Mouse (Mus musculus) layer of hippocampus, adult 11-12 months (tissue): Measurements from ENCODE around the gene Slc27a4.
A peak's percentile ranks its signal among the peaks of the same experiment; 100 is the strongest.

Experiments
- DNase-seq: peaks from one replicate; pipeline ENCODE4 v3.0.0; 2022; ENCODE audit warnings: low spot score

Gene Slc27a4

DNA sequence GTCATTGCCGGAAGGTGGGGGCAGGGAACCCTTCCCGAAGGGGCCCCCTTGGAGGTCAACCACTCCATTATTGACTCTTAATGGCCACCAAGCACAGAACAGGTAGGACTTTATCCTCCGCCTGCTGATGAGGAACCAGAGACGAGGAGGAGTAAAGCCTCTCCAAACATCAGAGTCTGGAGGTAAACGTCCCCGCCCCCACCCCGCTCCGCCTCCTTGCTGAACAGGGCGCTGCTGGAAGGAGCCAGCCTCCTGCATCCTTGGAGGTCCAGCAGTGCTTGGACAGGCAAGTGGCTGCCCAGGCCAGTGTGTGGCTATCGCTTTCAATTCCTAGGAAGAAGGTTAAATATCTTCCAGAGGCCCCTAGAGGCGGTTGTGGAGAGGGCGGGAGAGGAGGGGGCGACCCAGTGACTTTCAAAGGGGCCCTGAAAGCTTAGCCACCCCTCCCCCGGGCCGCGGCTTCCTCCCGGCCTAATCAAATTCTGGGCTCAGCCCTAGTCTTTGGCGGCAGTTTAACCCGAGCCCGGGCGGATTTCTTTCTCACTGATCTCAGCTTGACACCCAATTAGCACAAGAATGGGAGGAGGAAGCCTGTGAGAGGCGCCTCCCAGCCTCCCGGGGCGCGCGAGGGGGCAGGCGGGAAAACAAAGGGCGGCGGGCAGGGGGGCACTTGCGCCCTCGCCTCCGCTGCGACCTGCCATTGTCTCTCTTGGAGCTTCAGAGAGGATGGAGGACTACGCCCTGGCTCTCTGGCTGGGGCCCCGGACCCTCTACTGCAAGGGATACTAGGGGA lies 17.8 kb downstream of the Slc27a4 start, which contains the start of gene Urm1:
Gene Urm1 (plus strand): TSS at position 51 of the 793 bp plus-strand sequence.
- peak; percentile 69 for DNase-seq

DNA sequence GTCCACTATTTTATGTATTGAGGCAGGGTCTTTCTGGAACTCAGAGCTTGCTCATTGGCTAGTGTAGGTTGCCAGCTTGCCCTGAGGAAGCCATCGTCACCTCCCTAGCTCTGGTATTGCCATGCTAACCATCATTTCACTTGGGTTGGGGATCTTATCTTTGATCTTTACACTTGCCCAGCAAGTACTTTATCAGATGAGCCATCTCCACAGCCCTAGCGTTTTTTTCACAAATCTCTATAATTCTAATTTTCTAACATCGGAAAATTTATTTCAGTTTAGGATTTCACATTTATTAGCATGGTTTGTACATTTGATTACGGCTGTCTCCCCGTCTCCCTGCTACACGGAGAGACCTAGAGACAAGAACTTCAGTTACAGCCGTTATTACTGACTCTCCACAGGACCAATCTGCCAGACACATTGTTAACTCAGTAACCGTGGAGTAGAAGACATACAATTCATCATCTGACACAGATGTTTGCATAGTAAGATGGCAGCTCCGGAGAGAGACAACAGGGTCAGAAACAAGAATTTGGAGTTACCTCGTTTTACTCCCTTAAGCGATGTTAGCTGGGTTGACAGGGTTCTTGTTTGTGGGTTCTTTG lies 24.0 kb downstream of the Slc27a4 start:
- no peak for DNase-seq

DNA sequence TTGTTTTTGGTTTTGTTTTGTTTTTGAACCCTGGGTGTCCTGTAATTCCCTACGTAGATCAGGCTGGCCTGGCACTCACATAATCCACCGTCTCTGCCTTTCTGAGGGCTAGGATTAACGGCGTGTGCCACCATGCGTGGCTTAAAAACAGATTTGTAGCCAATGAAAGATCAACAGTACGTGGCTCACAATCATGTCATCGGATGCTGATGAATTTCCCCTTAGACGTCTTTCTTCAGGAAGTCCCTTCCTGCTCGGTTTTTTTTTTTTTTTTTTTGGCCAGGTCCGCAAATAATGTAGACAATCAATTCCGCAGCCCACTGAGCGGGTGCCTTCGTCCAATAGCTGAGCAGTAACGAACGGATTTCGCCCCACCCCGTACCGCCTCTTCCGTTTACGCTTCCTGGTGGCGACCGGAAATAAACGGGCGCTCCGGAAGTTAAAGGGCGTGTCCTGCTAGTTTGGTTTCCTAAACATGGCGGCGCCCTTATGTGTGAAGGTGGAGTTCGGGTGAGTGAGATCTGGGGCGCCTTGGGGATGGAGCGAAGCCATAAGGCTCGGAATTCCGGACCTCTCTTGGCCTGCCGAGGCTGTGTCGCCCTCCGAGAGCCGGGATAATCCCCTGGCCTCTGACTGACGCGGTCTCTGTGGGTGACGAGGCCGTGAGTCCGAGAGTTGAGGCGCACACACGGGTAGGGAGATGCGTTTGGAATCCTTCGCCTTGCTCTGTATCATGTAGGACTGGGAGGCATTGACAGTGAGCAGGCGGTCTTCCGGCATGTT lies 24.7 kb downstream of the Slc27a4 start:
- peak; percentile 96 for DNase-seq

DNA sequence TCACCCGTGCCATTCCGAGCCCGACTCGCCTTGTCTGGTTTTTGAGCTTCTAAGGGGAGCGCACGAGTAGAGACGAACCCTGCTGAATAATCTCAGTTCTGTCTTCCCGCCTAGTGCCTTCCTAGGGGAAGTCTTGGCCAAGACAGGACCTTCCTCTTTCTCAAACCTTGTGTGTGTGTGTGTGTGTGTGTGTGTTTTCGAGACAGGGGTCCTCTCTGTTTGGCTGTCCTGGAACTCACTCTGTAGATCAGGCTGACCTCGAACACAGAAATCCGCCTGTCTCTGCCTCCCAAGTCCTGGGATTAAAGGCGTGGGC lies 25.2 kb downstream of the Slc27a4 start:
- DNase-seq = no peak

DNA sequence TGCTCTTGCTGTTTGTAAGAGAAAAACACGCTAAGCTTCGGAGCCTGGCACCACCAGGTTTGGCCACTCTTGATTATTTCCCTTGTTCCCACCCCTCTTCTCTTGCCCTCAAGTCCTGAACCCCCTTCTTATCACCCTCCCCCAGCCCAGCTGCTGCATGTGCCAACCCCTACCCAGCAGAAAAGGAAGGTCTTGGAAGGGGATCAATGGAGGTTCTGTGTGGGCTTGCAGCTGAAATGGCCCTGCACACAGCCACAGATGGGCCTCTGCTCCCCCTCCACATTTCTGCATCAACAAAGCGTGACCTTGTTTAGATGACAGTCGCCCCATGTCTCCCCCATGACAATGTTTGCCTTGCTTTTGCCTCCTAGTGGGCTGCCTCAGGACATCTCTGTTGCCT lies 28.7 kb downstream of the Slc27a4 start:
- DNase-seq = peak; percentile 74

DNA sequence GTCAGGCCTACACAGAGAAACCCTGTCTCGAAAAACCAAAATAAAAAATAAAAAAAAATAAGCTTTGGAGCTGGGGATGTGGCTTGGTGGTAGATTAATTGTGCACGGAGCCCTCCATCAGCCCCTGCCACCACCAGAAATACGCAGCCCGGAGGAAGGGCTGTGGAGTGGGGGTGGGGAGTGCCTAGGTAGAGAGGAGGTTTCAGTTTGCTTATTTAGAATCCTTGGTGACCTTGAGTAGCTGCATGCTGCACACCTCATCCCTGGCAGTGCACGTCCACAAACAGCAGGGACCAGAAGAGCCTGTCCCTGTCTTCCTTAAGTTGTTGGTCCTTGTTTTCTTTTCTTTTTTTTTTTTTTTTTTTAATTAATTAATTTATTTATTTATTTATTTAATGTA lies 31.4 kb downstream of the Slc27a4 start:
- DNase-seq = no peak

DNA sequence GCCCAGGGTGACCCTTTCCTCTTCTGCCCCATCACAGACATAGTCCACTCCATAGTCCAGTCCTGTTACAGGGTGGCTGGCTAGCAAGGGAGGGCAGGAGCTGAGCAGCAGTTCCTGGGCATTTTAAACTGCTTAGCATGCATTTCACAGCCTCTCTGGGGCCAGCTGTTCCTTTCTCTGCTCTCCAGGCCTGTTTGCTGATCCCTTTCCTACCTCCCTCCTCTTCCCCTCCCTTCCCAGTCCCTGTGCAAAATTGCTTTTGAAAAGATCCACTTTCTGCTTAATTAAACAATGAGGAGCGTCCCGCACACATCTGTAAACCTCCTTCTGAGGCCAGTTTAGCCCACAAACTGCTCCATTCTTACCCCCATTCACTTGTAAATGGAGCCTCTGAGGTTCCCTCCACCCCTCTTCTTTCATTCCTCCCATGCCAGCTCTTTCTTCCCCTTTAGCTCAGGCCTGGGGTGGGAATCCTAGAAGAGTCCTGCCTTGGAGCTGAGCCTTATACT lies 33.0 kb downstream of the Slc27a4 start:
- DNase-seq = no peak

DNA sequence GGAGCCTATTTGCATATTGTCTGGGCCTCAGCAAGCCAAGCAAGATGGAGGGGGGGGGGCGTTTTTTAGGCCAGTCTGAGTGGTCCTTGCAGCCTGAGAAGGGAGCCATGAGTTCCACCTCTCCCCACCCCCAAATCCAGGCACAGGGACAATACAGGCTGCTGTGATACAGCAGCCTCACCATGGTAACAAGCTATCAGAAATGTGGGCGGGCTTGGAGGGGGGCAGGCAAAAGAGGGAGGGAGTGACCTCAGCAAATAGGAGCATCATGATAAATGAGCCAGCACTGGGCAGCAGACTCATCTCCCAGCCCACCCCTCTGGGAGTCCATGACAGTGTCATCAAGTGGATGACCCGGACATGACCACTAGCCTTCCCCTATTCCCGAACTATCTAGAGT lies 37.0 kb downstream of the Slc27a4 start:
- no peak for DNase-seq

DNA sequence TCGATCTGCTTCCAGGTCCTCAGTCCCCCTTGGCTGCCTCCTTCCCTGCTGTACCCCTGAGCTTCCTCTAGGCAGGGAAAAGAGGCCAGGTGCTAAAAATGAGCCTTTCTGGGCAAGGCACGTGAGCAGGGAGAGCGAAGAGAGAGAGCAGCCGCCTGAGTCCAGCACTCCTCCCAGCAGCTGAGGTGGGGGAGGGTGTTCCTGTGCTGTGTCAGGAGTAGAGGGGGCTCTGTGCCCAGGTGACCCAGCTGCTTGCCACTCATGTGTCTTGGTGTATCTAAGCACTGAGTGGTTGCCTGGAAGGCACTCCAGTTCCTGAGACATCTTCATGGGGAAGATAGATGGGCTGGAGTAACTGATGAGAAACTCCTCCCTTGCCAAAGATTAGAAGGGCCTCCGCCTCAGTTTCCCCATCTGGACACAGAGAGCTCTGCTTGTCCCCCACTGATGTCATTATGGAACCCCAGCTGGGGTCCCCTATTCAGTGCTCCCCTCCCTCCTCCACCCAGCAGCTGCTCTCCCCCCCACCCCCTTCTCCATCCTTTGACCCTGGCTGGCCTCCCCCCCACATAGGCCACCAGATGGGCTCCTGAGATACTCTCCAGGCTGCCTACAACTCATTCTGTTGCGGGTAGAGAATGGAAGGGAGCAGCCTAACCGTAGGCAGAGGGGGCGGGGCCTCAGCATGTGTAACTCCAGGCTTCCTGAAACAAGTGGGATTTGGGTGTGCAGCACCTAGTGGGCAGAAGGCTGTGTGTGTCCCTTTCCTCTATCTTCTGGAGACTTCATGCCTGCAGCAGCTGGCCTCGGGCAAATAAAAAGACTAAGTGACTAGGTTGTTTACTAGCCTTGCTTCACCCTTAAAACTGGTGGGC lies 41.0 kb downstream of the Slc27a4 start:
- DNase-seq = no peak

DNA sequence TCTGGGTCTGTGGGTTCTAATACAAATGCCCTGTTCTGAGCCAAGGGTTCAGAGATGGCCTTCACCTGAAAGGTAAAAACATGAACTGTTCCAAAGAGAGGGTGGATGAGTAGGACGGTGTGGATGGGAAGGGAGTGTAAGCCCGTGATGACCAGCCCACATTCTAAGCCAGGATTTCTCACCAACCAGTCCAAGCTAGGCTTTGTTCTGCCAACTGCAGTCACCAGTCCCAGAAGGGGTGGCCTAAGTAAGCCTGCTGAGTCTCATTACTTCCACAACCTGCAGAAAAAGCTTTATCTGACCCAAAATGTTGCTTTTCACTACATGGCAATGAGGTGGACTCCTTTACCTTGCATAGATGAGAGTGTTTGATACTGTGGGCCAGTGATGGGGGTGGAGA lies 41.7 kb downstream of the Slc27a4 start:
- no peak for DNase-seq

DNA sequence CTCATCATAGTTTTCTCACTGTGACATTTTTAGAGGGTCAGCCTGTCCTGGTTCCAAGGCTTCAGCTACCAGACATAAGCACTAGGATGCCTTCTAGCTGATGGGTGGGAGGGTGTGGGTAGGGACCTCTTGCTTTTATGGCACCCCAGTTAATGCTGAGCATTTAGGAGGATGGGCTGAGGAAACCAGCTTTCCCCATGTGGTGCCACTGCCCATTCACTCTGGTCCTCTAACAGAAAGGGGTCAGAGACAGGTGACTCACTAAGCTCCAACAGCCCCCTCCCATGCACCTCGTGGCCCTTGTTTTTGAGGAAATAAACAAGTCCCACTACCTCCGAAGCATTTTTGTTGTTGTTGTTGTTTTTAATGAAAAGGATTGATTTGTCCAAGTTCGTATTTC lies 42.2 kb downstream of the Slc27a4 start:
- no peak for DNase-seq

DNA sequence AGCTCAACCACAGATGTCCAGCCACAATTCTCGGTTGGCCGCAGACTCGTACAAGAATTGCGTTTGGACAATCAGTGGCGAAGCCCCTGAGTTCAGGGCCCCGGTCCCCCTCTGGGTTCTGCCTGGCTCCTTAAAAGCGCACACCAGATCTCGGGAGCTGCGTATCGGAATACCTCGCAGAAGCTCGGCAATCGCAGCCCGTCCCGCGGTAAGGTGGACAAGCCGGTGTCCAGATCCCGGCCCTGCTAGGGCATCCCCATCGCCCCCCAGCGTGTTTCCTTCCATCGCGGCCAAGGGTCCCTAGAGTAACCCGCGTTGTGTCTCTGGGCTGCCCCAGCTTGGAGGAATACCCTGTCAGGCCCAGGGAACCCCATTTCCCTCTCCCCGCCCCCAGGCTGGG lies 43.2 kb downstream of the Slc27a4 start:
- no peak for DNase-seq

DNA sequence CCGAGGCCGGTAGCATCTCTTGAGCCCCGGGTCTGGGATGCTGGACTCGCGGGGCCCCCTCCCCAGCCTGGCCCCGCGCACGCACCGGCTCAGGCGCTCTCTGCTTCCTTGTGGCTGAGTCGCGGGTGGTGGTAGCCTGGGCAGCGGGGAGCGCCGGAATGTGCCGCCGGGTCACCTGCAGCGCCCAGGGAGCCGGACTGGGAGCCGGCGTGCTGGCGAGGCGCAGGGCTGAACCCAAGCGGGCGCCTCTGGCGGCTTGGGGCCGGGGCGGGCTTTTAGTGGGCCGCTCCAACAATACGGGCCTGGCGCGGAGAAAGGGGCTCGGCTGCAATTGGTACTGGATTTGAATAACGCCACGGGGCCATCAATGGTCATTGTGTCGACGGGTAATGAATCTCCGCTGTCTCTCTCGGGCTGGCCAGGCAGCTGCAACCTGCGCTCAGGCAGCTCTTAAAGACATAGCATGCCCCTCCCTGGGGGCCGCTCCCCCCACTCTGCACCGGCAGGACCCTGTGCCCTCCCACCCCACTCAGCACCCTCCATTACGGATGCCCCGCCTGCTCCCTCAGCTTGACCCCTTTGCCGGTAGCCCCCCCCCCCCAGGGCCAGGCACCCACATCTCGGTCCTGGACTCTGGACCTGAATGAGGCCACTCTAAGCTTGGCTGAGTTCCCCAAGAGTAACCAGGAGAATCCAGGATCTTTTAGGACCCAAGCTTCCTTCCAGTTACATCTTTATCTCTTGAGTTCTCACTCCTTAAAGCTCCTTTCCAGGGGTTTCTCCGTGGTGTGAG lies 43.8 kb downstream of the Slc27a4 start:
- DNase-seq = peak; percentile 65

DNA sequence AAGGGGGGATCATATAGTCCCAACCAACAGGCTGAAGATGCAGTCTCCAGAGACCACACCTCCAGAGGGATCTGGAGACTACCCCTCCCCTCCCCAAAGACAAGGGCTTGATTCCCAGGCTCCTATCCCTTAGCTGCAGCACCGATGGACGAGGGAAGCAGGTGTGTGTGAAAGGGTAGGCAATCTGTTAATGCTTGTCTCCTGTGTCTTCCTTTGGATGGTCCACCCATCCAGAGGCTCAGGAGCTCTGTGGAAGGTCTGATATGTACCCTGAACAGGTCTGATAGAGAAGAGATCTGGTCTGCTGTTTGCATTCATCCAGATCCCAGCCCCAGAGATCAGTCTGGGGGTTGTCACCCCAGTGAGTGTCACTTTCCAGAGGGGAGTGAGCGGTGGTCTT lies 44.5 kb downstream of the Slc27a4 start:
- no peak for DNase-seq

DNA sequence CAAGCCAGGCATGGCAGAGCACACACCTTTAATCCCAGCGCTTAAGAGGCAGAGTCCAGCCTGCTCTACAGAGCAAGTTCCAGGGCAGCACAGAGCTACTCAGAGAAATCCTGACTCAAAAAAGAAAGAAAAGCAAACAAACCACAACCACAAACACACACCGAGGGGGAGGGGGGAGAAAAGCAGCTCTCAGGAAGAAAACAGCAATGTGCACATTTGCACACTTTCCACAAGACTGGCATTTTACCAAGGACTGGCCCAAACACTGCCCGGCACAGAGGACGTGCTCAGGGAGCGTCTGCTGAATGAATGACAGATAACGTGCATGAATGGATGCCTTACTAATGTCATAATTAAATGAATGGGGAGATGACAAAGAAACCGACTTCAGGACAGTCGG lies 46.6 kb downstream of the Slc27a4 start:
- no peak for DNase-seq

DNA sequence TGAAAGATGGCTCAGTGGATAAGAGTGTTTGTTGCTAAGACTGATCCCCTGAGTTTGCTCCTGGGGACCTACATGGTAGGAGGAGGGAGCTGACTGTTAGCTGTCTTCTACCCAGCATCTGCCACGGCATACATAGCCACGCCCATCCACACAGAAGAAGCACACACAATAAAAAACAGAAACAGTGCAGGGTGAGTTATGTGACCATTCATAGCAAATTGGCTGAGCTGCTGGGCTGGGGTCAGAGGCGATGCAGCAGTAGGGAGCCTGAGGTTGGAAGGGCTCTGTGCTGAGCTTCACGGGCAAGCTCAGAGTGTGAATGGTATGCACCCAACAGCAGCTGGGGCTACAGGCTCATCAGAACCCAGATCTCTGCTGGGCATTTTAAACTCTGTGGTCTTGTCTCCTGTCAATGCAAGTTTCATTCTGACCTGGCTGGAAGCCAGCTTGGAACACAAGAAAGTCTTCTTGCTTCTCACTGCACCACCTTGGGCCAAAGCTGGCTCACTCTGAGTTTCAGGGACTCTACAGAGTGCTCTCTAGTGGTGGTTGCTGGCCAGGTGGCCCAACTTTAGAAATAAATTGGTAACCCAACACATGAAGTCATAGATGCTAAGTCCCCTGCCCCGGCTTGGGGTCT lies 47.5 kb downstream of the Slc27a4 start:
- no peak for DNase-seq

DNA sequence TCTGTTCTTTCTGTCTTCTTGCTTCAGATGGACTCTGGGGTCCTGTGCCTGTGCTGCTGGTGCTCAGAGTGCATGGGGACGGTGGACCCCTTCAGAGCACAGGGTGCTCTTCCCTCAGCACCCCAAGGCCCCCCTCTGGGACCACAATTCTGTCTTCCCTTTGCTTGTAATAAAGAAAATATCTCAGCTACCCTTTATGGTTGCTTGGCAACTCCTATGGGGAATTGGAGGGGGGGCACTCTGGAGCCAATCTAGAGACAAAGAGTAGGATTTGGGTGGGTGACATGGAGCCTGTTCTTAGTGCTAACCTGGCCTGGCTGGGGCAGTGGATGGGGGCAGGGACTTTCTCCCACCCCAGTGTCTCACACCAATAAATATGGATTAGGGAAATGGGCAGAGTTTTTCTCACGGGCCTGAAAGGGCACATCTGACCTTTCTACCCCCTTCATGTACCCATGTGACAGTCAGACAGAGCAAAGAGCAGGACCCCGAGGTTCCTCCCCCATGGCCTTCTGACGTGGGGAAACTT lies 50.6 kb downstream of the Slc27a4 start:
- no peak for DNase-seq

DNA sequence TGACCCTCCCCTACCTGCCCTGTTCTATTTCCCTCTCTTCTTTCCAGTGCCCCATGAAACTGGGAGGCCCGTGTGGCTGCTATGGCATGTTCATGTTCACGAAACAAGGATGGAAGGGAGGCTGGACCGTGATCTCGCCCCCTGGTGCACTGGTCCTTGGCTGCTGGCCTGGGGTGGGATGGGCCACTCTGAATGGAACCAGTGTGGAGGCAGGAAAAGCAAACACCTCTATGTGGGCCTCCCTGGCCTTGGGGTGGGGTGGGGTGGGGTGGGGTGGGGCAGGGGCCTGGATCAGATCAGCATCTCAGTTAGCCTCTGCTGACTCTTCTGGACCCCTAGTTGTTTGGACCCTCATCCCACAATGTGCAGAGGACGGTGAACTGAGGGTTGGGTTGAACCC lies 51.3 kb downstream of the Slc27a4 start:
- DNase-seq = no peak

DNA sequence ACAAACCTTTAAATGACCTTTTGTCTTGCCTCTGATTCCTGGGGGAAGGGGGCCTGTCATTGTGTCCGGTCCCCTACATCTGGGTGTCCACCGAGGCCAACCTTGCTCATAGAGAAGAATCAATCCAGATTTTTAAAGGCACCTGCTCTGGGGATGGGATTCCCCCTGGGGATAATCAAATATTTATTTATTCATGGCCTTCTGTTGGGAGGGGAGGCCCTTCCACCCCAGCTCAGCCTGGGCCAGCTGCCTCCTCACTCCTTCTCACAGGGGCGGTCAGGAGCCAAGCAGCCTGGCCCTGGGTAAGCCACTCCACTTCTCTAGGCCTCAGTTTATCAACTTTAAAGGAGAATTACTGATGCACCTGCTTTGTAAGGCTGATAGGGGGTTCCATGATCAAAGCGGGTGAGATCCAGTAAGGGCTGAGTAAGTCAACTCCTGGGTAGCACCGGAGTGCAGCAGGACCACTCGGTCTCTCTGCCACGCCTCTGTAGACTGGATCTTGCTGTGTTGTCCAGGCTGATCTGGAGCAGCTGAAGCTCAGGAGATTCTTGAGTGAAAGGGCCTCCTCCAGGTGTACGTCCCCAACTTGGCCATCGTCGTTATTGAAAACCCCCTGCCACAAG lies 53.3 kb downstream of the Slc27a4 start:
- DNase-seq = no peak
